Mouse (Mus musculus): ENCODE results near the gene Bsdc1. TPM values are rescaled to one million over a fixed set of nuclear protein-coding genes. Genes with fewer than 3 reads are reported as not detected.

Gene Bsdc1
- total and polyA plus RNA-seq, 3 experiments = 21.3 to 50.3 (median 48.8) TPM

- H3K4me1 ChIP-seq (ENCODE audit: control insufficient read depth, insufficient read depth, low read length) = peaks cover 8% of the 10 kb centered on the region
- WGBS = 73% methylated on average over 8 of the region's 8 CpGs
- no peak overlapping the region; the same call in 1 of the 2 replicates for H3K9ac ChIP-seq (ENCODE audit: low read depth, low read length)
Observed at GRCm38 (mm10) chr4:129500017-129500416, 38.6 kb downstream of the Bsdc1 start.

GRCm38 (mm10) chr4:129500607-129501566 lies 39.5 kb downstream of the Bsdc1 start:
- TF ChIP-seq EP300 (IDR thresholded peaks at IDR 0.05; ENCODE audit: insufficient read depth, low read depth, low read length) = no peak
- TF ChIP-seq POLR2A (IDR thresholded peaks at IDR 0.05; ENCODE audit: insufficient read depth, low read depth, low read length) = peak; percentile 84
- intact Hi-C loops (cut with DNase I) = loop anchor here (2.0 kb wide), 1 partner anchor 14 kb away; no protein-coding TSS in a partner anchor
- WGBS = 2% methylated on average over 45 of the region's 49 CpGs
- peaks cover 5% of the 10 kb centered on the region for H3K4me1 ChIP-seq (ENCODE audit: control insufficient read depth, insufficient read depth, low read length)
- H3K27ac ChIP-seq = peak overlapping the region; percentile 90
- peak overlapping the region; percentile 82 for H3K4me3 ChIP-seq
- H3K27me3 ChIP-seq (ENCODE audit: control insufficient read depth, insufficient read depth, low read length) = no peaks in the 10 kb centered on the region
- H3K79me2 ChIP-seq (replicated peaks; ENCODE audit: control insufficient read depth, insufficient read depth, low read length) = no peaks in the 10 kb centered on the region
- H3K36me3 ChIP-seq (ENCODE audit: control insufficient read depth, insufficient read depth, low read length) = no peaks in the 10 kb centered on the region
- peak overlapping the region; percentile 87 for H3K9ac ChIP-seq (ENCODE audit: low read depth, low read length)
- peak; percentile 92 for DNase-seq

More at GRCm38 (mm10) chr4:129500017-129500416, 38.6 kb downstream of the Bsdc1 start:
- Histone ChIP-seq H3K4me3 (no peak overlapping the region; the same call in 1 of the 2 replicates), H3K27ac (peak overlapping the region; percentile 90), H3K27me3 (ENCODE audit: control insufficient read depth, insufficient read depth, low read length) (no peaks in the 10 kb centered on the region), H3K79me2 (replicated peaks; ENCODE audit: control insufficient read depth, insufficient read depth, low read length) (no peaks in the 10 kb centered on the region), H3K36me3 (ENCODE audit: control insufficient read depth, insufficient read depth, low read length) (no peaks in the 10 kb centered on the region)
- no peak for DNase-seq
- intact Hi-C loops (cut with DNase I) = loop anchor here (2.0 kb wide), 1 partner anchor 15 kb away; no protein-coding TSS in a partner anchor
- TF ChIP-seq POLR2A (IDR thresholded peaks at IDR 0.05; ENCODE audit: insufficient read depth, low read depth, low read length) (no peak), CTCF (IDR thresholded peaks at IDR 0.05) (no peak), EP300 (IDR thresholded peaks at IDR 0.05; ENCODE audit: insufficient read depth, low read depth, low read length) (no peak)

- H3K4me1 ChIP-seq (ENCODE audit: control insufficient read depth, insufficient read depth, low read length) = no peaks in the 10 kb centered on the region; the same call in 1 of the 2 replicates
- no peak overlapping the region for H3K27ac ChIP-seq
- H3K4me3 ChIP-seq = no peak overlapping the region
- intact Hi-C loops (cut with DNase I) = no loop called here
- no peak for TF ChIP-seq EP300 (IDR thresholded peaks at IDR 0.05; ENCODE audit: insufficient read depth, low read depth, low read length)
- TF ChIP-seq POLR2A (IDR thresholded peaks at IDR 0.05; ENCODE audit: insufficient read depth, low read depth, low read length) = no peak
- no peak for TF ChIP-seq CTCF (IDR thresholded peaks at IDR 0.05)
- H3K9ac ChIP-seq (ENCODE audit: low read depth, low read length) = no peak overlapping the region
- no peaks in the 10 kb centered on the region for H3K36me3 ChIP-seq (ENCODE audit: control insufficient read depth, insufficient read depth, low read length)
- WGBS = 32% methylated on average over 9 of the region's 9 CpGs
- H3K79me2 ChIP-seq (replicated peaks; ENCODE audit: control insufficient read depth, insufficient read depth, low read length) = no peaks in the 10 kb centered on the region
- H3K27me3 ChIP-seq (ENCODE audit: control insufficient read depth, insufficient read depth, low read length) = no peaks in the 10 kb centered on the region
- DNase-seq = no peak
Observed at GRCm38 (mm10) chr4:129502327-129502888, 41.0 kb downstream of the Bsdc1 start.

GRCm38 (mm10) chr4:129502901-129503444 lies 41.6 kb downstream of the Bsdc1 start:
- no peak for DNase-seq
- no peak overlapping the region for H3K4me3 ChIP-seq
- TF ChIP-seq EP300 (IDR thresholded peaks at IDR 0.05; ENCODE audit: insufficient read depth, low read depth, low read length) = no peak
- no peak for TF ChIP-seq CTCF (IDR thresholded peaks at IDR 0.05)
- no peak for TF ChIP-seq POLR2A (IDR thresholded peaks at IDR 0.05; ENCODE audit: insufficient read depth, low read depth, low read length)
- WGBS = 31% methylated on average over 11 of the region's 11 CpGs
- no peaks in the 10 kb centered on the region for H3K36me3 ChIP-seq (ENCODE audit: control insufficient read depth, insufficient read depth, low read length)
- no peak overlapping the region for H3K27ac ChIP-seq
- intact Hi-C loops (cut with DNase I) = no loop called here
- H3K79me2 ChIP-seq (replicated peaks; ENCODE audit: control insufficient read depth, insufficient read depth, low read length) = no peaks in the 10 kb centered on the region
- no peaks in the 10 kb centered on the region for H3K27me3 ChIP-seq (ENCODE audit: control insufficient read depth, insufficient read depth, low read length)
- H3K9ac ChIP-seq (ENCODE audit: low read depth, low read length) = no peak overlapping the region
- peaks cover 3% of the 10 kb centered on the region for H3K4me1 ChIP-seq (ENCODE audit: control insufficient read depth, insufficient read depth, low read length)

- no peak overlapping the region for H3K27ac ChIP-seq
- 85% methylated on average over 3 of the region's 3 CpGs for WGBS
- intact Hi-C loops (cut with DNase I) = no loop called here
- H3K4me3 ChIP-seq = no peak overlapping the region
- TF ChIP-seq CTCF (IDR thresholded peaks at IDR 0.05) (no peak), EP300 (IDR thresholded peaks at IDR 0.05; ENCODE audit: insufficient read depth, low read depth, low read length) (no peak), POLR2A (IDR thresholded peaks at IDR 0.05; ENCODE audit: insufficient read depth, low read depth, low read length) (no peak)
- H3K4me1 ChIP-seq (ENCODE audit: control insufficient read depth, insufficient read depth, low read length) = peaks cover 6% of the 10 kb centered on the region
- no peak overlapping the region for H3K9ac ChIP-seq (ENCODE audit: low read depth, low read length)
- H3K36me3 ChIP-seq (ENCODE audit: control insufficient read depth, insufficient read depth, low read length) = no peaks in the 10 kb centered on the region
- DNase-seq = no peak
- no peaks in the 10 kb centered on the region for H3K79me2 ChIP-seq (replicated peaks; ENCODE audit: control insufficient read depth, insufficient read depth, low read length)
- H3K27me3 ChIP-seq (ENCODE audit: control insufficient read depth, insufficient read depth, low read length) = no peaks in the 10 kb centered on the region
Observed at GRCm38 (mm10) chr4:129505511-129505910, 44.1 kb downstream of the Bsdc1 start.

Measured in heart, adult 2 months (tissue).